Mouse (Mus musculus) C2C12 (cell line): ENCODE results near the gene Rimbp2. TPM values are rescaled to one million over a fixed set of nuclear protein-coding genes. Genes with fewer than 3 reads are reported as not detected.

ENCODE experiments used
- H3K27me3 ChIP-seq: one replicate; pipeline ENCODE4 v1.6.1; 2011; ENCODE audit not compliant: control insufficient read depth, insufficient read depth, insufficient read length
- H3K36me3 ChIP-seq: one replicate; pipeline ENCODE4 v1.6.1; 2011; ENCODE audit not compliant: control insufficient read depth, insufficient read depth
- H3K4me3 ChIP-seq: one replicate; pipeline ENCODE4 v1.5.1; 2011; ENCODE audit warnings: mild to moderate bottlenecking, control low read depth; ENCODE audit not compliant: poor library complexity, insufficient read depth, severe bottlenecking
- H3K79me2 ChIP-seq: one replicate; pipeline ENCODE4 v1.6.1; 2011; ENCODE audit not compliant: control insufficient read depth, insufficient read depth
- H3K79me3 ChIP-seq: one replicate; pipeline ENCODE4 v1.6.1; 2011; ENCODE audit warnings: low read depth, control low read depth
- H3ac ChIP-seq: one replicate; pipeline ENCODE3; 2011; ENCODE audit warnings: low read depth; ENCODE audit not compliant: control insufficient read depth, insufficient read length
- CEBPB ChIP-seq: IDR thresholded peaks from one replicate; pipeline ENCODE4 v1.6.1; 2011; ENCODE audit warnings: low read depth, mild to moderate bottlenecking, control low read depth, moderate library complexity
- CTCF ChIP-seq: IDR thresholded peaks from one replicate; pipeline ENCODE4 v1.5.1; 2011; ENCODE audit not compliant: control insufficient read depth, insufficient read depth, insufficient read length
- FOSL1 ChIP-seq: IDR thresholded peaks from one replicate; pipeline ENCODE4 v1.8.0; 2011; ENCODE audit warnings: mild to moderate bottlenecking, low read length; ENCODE audit not compliant: poor library complexity, insufficient read depth, severe bottlenecking
- MAX ChIP-seq: IDR thresholded peaks from one replicate; pipeline ENCODE4 v1.6.1; 2011; ENCODE audit warnings: mild to moderate bottlenecking, control low read depth
- MYOD1 ChIP-seq: IDR thresholded peaks from one replicate; pipeline ENCODE4 v1.6.1; 2011; ENCODE audit warnings: low read depth; ENCODE audit not compliant: control insufficient read depth, insufficient read length
- MYOG ChIP-seq: IDR thresholded peaks from one replicate; pipeline ENCODE4 v1.6.1; 2011; ENCODE audit not compliant: control insufficient read depth, insufficient read length; ENCODE audit errors: extremely low read depth
- USF1 ChIP-seq: IDR thresholded peaks from one replicate; pipeline ENCODE4 v1.6.1; 2011; ENCODE audit warnings: low read depth, mild to moderate bottlenecking, control low read depth, moderate library complexity
- polyA plus RNA-seq: library from polyadenylated mRNA; unstranded; fragments of >200 nt; fragmentation: generic; extraction: Trizol; gene quantifications from one replicate; pipeline ENCODE4 v1.2.1, GENCODE M21; 2012; ENCODE audit warnings: missing spikeins

Gene Rimbp2
- polyA plus RNA-seq, 1 experiment, result not detected

- Histone ChIP-seq H3K27me3 (no peaks in the 10 kb centered on the region), H3K4me3 (no peak overlapping the region), H3K79me2 (no peaks in the 10 kb centered on the region), H3ac (no peak overlapping the region), H3K36me3 (no peaks in the 10 kb centered on the region), H3K79me3 (no peaks in the 10 kb centered on the region)
- no peak for TF ChIP-seq MYOD1
- no peak for TF ChIP-seq MAX
- TF ChIP-seq FOSL1, result no peak
- no peak for TF ChIP-seq CTCF
- no peak for TF ChIP-seq CEBPB
- no peak for TF ChIP-seq MYOG
These were observed 208.9 kb downstream of the Rimbp2 start for GRCm38 (mm10) chr5:128744351-128744750.

GRCm38 (mm10) chr5:128739838-128740171 is 213.5 kb downstream of the Rimbp2 start:
- TF ChIP-seq MYOG (no peak), MAX (no peak), USF1 (no peak), CEBPB (no peak), MYOD1 (no peak), FOSL1 (no peak), CTCF (no peak)

DNA sequence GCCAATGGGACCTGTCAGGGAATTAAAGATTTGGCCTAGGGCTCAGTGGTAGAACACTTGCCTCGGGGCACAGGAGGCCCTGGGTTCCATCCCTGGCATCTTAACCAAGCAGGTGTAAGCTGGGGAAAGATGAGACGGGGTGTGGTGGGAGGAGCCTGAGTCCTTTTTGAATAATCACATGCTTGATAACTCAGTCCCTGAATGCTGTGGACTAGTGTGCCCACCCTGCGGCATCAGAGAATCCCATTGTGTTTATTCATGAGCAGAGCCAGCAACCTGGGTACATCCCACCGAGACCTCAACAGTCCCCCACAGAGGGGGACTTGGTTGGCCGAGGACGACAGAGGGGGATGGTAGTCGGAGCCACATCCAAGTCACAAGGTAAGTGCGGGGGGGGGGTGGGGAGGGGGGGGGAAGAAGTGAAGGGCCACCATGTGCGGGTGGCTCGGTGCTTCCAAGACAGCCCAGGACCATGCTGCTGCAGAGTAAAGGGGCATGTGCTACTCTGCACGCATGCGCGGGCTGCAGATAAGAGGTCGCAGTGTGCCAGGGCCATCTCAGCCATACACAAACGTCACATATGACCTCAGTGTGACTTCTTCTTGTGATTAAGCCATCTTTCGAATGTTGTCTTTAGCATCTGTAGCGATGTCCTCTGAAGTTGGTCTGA is 214.0 kb downstream of the Rimbp2 start:
- H3ac ChIP-seq, result no peak overlapping the region

More at GRCm38 (mm10) chr5:128739838-128740171, 213.5 kb downstream of the Rimbp2 start:
- Histone ChIP-seq H3K27me3 (no peaks in the 10 kb centered on the region), H3K79me3 (no peaks in the 10 kb centered on the region), H3K36me3 (no peaks in the 10 kb centered on the region), H3ac (no peak overlapping the region), H3K4me3 (no peak overlapping the region), H3K79me2 (no peaks in the 10 kb centered on the region)

DNA sequence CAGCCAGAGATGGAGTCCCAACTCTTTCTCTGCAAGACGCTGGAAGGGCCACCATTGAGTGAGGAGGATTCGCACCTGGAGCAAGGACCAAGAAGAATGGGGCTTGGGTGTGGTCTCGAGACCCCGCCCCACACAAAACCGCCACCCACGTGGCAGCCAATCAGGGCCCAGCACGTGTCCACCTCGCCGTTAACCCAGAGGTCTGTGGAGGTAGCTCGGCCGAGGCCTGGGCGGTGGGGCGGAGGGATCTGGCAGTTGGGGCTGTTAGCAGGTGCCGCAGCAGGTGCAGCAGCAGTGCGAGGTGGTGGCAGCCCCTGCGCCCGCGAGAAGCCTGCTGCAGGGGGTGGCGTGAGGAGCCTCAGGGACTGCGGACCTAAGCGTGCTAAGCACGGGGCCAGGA is 217.4 kb downstream of the Rimbp2 start:
- Histone ChIP-seq H3K79me2 (no peaks in the 10 kb centered on the region), H3K36me3 (no peaks in the 10 kb centered on the region), H3K4me3 (no peak overlapping the region), H3K79me3 (no peaks in the 10 kb centered on the region), H3K27me3 (no peaks in the 10 kb centered on the region), H3ac (no peak overlapping the region)
- TF ChIP-seq USF1 (no peak), MAX (no peak), MYOD1 (no peak), CEBPB (no peak), CTCF (no peak), MYOG (no peak), FOSL1 (no peak)

More for the DNA sequence above, 214.0 kb downstream of the Rimbp2 start:
- H3K79me3 ChIP-seq, result no peaks in the 10 kb centered on the region
- H3K36me3 ChIP-seq, result no peaks in the 10 kb centered on the region
- no peak overlapping the region for H3K4me3 ChIP-seq
- H3K79me2 ChIP-seq, result no peaks in the 10 kb centered on the region
- TF ChIP-seq MAX (no peak), CTCF (no peak), MYOD1 (no peak), USF1 (no peak), CEBPB (no peak), FOSL1 (no peak), MYOG (no peak)
- no peaks in the 10 kb centered on the region for H3K27me3 ChIP-seq

DNA sequence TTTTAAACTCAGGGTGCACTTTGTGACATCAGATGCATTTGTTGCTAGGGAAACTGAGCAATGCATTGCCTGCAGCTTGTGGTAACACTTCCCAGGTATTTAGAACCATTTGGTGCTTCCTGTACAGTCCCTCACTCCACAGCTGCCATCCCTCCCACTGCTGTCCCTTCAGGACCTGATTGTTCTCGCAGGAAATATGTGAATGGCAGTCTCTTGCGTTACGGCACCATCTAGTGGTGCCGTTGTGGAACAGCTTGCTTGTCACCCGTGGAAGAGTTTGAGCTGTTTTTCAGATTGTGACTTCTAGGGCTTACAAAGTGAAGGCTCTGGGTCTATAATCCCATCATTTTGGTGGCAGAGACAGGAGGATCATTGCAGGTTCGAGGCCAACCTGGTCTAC is 219.3 kb downstream of the Rimbp2 start:
- TF ChIP-seq CTCF (no peak), FOSL1 (no peak), MYOG (no peak), USF1 (no peak), CEBPB (no peak), MYOD1 (no peak)
- Histone ChIP-seq H3ac (no peak overlapping the region), H3K27me3 (no peaks in the 10 kb centered on the region), H3K79me2 (no peaks in the 10 kb centered on the region), H3K4me3 (no peak overlapping the region), H3K36me3 (no peaks in the 10 kb centered on the region), H3K79me3 (no peaks in the 10 kb centered on the region)

GRCm38 (mm10) chr5:128732416-128733014 is 220.8 kb downstream of the Rimbp2 start:
- no peaks in the 10 kb centered on the region for H3K36me3 ChIP-seq
- H3K79me3 ChIP-seq, result no peaks in the 10 kb centered on the region
- no peaks in the 10 kb centered on the region for H3K79me2 ChIP-seq
- H3K4me3 ChIP-seq, result no peak overlapping the region
- H3ac ChIP-seq, result no peak overlapping the region
- TF ChIP-seq MYOD1 (no peak), CEBPB (no peak), FOSL1 (no peak), USF1 (no peak), CTCF (no peak), MAX (no peak), MYOG (no peak)
- H3K27me3 ChIP-seq, result no peaks in the 10 kb centered on the region
